Mouse (Mus musculus): Measurements from ENCODE around the gene Arhgef10l. TPM values are rescaled to one million over a fixed set of nuclear protein-coding genes. Genes with fewer than 3 reads are reported as not detected.

Arhgef10l gene
- polyA plus RNA-seq, 1 experiment, result 52.7 TPM

DNA sequence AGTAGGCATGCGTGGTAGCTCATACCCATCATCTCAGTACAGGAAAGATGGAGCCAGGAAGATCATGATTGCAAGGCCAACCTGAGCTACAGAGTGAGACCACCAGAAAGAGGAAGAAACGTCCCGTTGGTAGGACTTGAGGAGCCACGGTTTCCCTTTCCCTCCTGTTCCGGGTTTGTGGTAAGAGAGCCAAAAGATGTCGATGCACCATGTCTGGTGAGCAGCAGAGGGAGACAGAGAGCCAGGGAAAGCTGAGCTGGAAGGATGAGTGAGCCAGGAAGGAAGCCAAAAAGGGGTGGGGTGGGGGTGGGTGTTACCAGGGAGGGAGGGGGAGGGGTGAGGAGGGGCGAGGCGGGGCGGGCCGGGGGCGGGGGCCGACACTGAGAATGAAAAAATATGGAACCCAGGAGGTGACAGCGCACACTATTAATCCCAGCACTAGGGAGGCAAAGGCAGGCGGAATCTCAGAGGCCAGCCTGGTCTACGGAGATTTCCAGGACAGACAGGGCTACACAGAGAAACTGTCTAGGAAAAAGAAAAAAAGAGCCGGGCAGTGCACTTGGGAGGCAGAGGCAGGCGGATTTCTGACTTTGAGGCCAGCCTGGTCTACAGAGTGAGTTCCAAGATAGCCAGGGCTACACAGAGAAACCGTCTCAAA, 14.0 kb upstream of the Arhgef10l start:
- Histone ChIP-seq H3K4me3 (replicated peaks; ENCODE audit: insufficient read depth, low read depth, low read length) (peak overlapping the region; percentile 52), H3K27ac (ENCODE audit: insufficient read depth, low read length) (no peak overlapping the region), H3K4me1 (ENCODE audit: control insufficient read depth, insufficient read depth, low read length) (peaks cover 4% of the 10 kb centered on the region; the same call in 1 of the 2 replicates), H3K27me3 (ENCODE audit: control insufficient read depth, insufficient read depth, low read length) (no peaks in the 10 kb centered on the region)
- TF ChIP-seq CTCF (IDR thresholded peaks at IDR 0.05; ENCODE audit: borderline replicate concordance, insufficient read depth, low read depth, low read length) (peak; percentile 93), POLR2A (IDR thresholded peaks at IDR 0.05; ENCODE audit: borderline replicate concordance, insufficient read depth, low read length) (no peak)
- peak; percentile 82 to 89 for DNase-seq
- WGBS, result 16% methylated on average over 18 of the region's 18 CpGs

DNA sequence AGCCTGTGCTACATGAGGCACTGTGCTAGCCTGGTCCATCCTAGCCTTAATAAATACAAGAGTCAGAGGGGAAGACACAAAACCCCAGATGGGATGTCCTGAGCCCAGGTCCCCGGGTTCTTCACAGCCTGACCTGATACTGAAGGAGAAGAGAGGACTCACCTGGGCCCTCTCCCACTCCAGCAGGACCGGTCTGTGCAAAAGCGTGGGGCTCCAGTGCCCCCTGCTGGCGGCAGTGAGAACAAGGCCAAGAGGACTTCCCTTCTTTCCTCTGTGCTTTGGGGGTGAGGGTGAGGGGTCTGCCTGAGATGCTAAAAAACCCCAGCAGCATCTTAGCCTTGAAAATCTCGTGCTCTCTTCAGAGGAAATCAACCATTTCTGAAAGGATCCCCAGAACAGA, 13.2 kb upstream of the Arhgef10l start:
- TF ChIP-seq POLR2A (IDR thresholded peaks at IDR 0.05; ENCODE audit: borderline replicate concordance, insufficient read depth, low read length) (no peak), CTCF (IDR thresholded peaks at IDR 0.05; ENCODE audit: borderline replicate concordance, insufficient read depth, low read depth, low read length) (peak; percentile 81)
- no peaks in the 10 kb centered on the region for H3K27me3 ChIP-seq (ENCODE audit: control insufficient read depth, insufficient read depth, low read length)
- peaks cover 4% of the 10 kb centered on the region; the same call in 1 of the 2 replicates for H3K4me1 ChIP-seq (ENCODE audit: control insufficient read depth, insufficient read depth, low read length)
- H3K4me3 ChIP-seq (replicated peaks; ENCODE audit: insufficient read depth, low read depth, low read length), result no peak overlapping the region
- DNase-seq, result peak; percentile 53 to 60
- 21% methylated on average over 5 of the region's 5 CpGs for WGBS
- H3K27ac ChIP-seq (ENCODE audit: insufficient read depth, low read length), result no peak overlapping the region

DNA sequence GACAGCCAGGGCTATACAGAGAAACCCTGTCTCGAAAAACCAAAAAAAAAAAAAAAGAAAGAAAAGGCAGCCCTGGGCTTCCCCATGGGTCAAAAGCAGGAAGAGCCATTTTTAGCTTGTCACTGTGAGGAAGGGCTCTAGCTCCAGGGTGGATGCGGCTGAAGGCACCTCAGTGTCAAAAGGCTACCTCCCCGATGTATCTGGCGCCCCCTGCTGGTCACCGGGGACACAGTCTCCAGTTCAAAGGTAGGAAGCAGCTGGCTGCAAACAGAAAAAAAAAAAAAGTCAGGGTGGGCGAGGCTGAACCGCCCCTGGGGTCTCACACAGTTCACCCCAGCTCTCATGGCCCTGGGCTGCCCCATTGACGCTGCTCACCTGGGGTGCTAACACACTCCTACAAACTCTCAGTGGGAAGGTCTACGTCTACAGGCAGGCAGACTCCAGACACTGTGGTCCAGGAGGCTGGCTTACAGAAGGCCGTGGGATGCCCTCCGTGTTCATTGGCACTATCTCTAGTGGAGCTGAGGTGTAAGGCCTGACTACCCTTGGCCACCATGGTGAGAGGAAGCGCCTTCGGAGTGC, 8.6 kb upstream of the Arhgef10l start:
- 30% methylated on average over 13 of the region's 13 CpGs for WGBS
- H3K4me1 ChIP-seq (ENCODE audit: control insufficient read depth, insufficient read depth, low read length), result peaks cover under 1% of the 10 kb centered on the region; the same call in 1 of the 2 replicates
- no peak overlapping the region for H3K27ac ChIP-seq (ENCODE audit: insufficient read depth, low read length)
- TF ChIP-seq POLR2A (IDR thresholded peaks at IDR 0.05; ENCODE audit: borderline replicate concordance, insufficient read depth, low read length) (no peak), CTCF (IDR thresholded peaks at IDR 0.05; ENCODE audit: borderline replicate concordance, insufficient read depth, low read depth, low read length) (peak; percentile 92)
- H3K4me3 ChIP-seq (replicated peaks; ENCODE audit: insufficient read depth, low read depth, low read length), result no peak overlapping the region
- DNase-seq, result peak; percentile 75 to 88
- H3K27me3 ChIP-seq (ENCODE audit: control insufficient read depth, insufficient read depth, low read length), result no peaks in the 10 kb centered on the region

DNA sequence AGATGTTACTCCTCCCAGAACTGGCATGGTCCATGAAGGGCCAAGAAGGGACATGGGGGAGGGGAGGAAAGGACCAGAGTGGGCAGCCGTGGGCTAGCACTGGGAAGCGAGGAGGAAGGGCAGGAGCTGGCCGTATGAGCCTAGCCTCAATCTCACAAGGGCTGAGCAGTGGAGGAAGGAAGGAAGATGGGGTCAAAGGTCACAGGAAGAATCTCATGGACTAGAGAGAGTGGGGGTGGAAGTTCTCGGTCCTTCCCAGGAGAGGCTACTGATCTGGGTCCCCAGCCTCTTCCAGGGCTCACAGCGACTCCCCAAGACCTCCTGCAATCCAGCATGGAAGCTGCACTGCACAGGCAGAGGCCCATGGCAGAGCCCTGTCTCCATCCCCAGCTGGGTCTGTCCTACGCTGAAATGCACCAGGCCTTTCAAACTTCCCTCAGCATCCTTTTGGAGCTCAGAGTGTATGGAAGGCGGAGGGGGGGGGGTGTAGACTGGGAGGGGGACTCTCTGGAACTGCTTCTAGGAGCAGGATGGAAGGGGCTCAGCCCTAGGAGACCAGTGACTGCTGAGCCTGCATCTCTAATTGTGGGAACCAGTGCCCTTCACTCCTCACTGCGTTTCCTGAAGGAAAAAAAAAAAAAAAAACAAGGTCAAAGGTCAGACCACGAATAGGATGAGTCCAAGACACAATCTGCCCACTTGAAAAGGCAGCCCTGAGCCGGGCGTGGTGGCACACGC, 7.9 kb upstream of the Arhgef10l start:
- WGBS, result 71% methylated on average over 12 of the region's 12 CpGs
- no peak for DNase-seq
- TF ChIP-seq POLR2A (IDR thresholded peaks at IDR 0.05; ENCODE audit: borderline replicate concordance, insufficient read depth, low read length) (no peak), CTCF (IDR thresholded peaks at IDR 0.05; ENCODE audit: borderline replicate concordance, insufficient read depth, low read depth, low read length) (no peak)
- no peaks in the 10 kb centered on the region for H3K27me3 ChIP-seq (ENCODE audit: control insufficient read depth, insufficient read depth, low read length)
- no peak overlapping the region for H3K4me3 ChIP-seq (replicated peaks; ENCODE audit: insufficient read depth, low read depth, low read length)
- no peak overlapping the region for H3K27ac ChIP-seq (ENCODE audit: insufficient read depth, low read length)
- H3K4me1 ChIP-seq (ENCODE audit: control insufficient read depth, insufficient read depth, low read length), result no peaks in the 10 kb centered on the region

DNA sequence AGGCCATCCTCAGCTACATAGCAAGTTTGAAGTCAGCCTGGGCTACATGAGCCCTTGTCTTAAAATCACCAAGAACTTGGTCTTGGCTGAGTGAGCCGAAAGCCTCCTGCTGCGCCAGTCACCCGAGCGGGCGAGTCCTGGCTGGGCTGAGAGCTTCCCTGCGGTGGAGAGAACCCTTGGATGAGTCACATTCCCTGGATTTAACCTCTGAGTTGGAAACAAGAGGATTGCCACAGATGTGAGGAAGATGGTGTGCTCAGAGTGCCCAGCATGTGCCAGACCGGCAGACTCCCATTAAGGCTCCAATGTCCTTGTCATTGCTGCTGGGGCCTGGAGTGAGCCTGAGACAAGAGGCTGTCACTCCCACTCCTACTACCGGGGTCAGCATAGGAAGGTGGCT, 2.0 kb upstream of the Arhgef10l start:
- DNase-seq, result no peak

DNA sequence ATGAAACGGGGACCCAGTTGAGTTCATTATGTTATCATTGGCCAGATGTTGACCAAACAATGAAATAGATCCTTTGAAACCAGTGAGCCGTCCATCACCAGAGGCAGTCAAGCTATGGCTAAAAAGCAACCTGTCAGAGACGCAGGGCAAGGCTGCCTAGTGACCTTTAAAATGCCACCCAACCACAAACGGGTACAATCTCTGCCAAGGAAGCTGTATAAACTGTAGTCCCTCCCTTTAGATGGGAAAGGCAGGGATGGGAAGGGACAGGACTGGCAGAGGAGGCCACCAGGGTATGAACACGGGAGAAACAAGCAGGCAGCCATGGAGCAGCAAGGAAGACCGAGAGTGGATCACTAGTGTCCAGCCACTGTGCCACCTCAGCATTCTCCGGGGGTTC, 759 bp downstream of the Arhgef10l start:
- 84% methylated on average over 7 of the region's 7 CpGs for WGBS
- no peak overlapping the region for H3K27ac ChIP-seq (ENCODE audit: insufficient read depth, low read length)
- H3K27me3 ChIP-seq (ENCODE audit: control insufficient read depth, insufficient read depth, low read length), result no peaks in the 10 kb centered on the region
- TF ChIP-seq POLR2A (IDR thresholded peaks at IDR 0.05; ENCODE audit: borderline replicate concordance, insufficient read depth, low read length), result no peak
- TF ChIP-seq CTCF (IDR thresholded peaks at IDR 0.05; ENCODE audit: borderline replicate concordance, insufficient read depth, low read depth, low read length), result no peak
- H3K4me3 ChIP-seq (replicated peaks; ENCODE audit: insufficient read depth, low read depth, low read length), result no peak overlapping the region
- no peak for DNase-seq
- peaks cover 14% of the 10 kb centered on the region for H3K4me1 ChIP-seq (ENCODE audit: control insufficient read depth, insufficient read depth, low read length)

More for the DNA sequence above, 2.0 kb upstream of the Arhgef10l start:
- TF ChIP-seq POLR2A (IDR thresholded peaks at IDR 0.05; ENCODE audit: borderline replicate concordance, insufficient read depth, low read length) (no peak), CTCF (IDR thresholded peaks at IDR 0.05; ENCODE audit: borderline replicate concordance, insufficient read depth, low read depth, low read length) (no peak)
- Histone ChIP-seq H3K4me1 (ENCODE audit: control insufficient read depth, insufficient read depth, low read length) (peaks cover 14% of the 10 kb centered on the region), H3K27me3 (ENCODE audit: control insufficient read depth, insufficient read depth, low read length) (no peaks in the 10 kb centered on the region), H3K27ac (ENCODE audit: insufficient read depth, low read length) (no peak overlapping the region), H3K4me3 (replicated peaks; ENCODE audit: insufficient read depth, low read depth, low read length) (no peak overlapping the region)
- WGBS, result 83% methylated on average over 8 of the region's 8 CpGs

DNA sequence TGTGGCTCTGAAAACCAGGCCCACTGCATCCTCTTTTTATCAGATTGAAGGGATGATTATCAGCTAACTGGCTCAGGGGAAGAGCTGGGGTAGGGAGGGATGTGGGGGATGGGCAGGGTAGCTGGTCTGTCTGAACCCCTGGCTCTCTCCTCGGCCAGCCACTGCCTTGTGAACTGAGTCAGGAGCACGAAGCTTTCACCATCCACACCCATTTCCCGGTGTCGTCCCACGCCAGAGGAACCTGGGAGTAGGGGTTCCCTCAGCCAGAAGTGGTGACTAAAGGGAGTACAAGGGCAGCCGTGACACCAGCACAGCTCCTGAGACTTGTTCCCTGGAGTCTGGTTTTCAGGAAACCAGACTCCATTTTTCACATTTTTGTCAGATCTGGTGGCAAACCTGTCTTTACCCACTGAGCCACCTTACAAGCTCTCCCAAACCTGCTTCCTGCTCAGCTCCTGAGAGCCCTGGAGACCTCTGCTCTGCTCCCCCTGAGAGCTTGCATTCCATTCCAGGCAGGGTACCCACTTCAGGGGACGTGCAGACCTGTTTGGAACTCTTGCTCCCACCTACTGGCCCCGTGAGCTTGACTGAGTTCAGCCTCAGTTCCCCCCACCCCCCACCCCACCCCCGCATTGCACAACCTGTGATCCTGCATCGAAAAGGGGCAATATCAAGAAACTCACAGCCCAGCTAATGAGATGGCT, 2.8 kb downstream of the Arhgef10l start:
- H3K27ac ChIP-seq (ENCODE audit: insufficient read depth, low read length), result no peak overlapping the region
- no peak for DNase-seq
- peaks cover 14% of the 10 kb centered on the region for H3K4me1 ChIP-seq (ENCODE audit: control insufficient read depth, insufficient read depth, low read length)
- 79% methylated on average over 10 of the region's 10 CpGs for WGBS
- H3K27me3 ChIP-seq (ENCODE audit: control insufficient read depth, insufficient read depth, low read length), result no peaks in the 10 kb centered on the region
- TF ChIP-seq POLR2A (IDR thresholded peaks at IDR 0.05; ENCODE audit: borderline replicate concordance, insufficient read depth, low read length) (no peak), CTCF (IDR thresholded peaks at IDR 0.05; ENCODE audit: borderline replicate concordance, insufficient read depth, low read depth, low read length) (no peak)
- no peak overlapping the region for H3K4me3 ChIP-seq (replicated peaks; ENCODE audit: insufficient read depth, low read depth, low read length)
